Mouse (Mus musculus) forebrain, embryonic 16.5 days (tissue): ENCODE data around the gene Camk2d. TPM values are rescaled to one million over a fixed set of nuclear protein-coding genes. Genes with fewer than 3 reads are reported as not detected.

Experiments
- ATAC-seq: fragments of 200-750 bp; cut with Nextera tagmentation; 2 replicates; pipeline ENCODE4 v1.8.0; 2017; ENCODE audit warnings: mild to moderate bottlenecking, moderate library complexity
- H3K27ac ChIP-seq: fragments of 300-500 bp; sonication (generic); 2 replicates; pipeline ENCODE4 v1.5.1; 2014; ENCODE audit warnings: low read length, control low read depth
- H3K27me3 ChIP-seq: fragments of 300-500 bp; sonication (generic); replicated peaks from 2 replicates; pipeline ENCODE4 v1.6.1; 2014; ENCODE audit warnings: low read length; ENCODE audit not compliant: control insufficient read depth, insufficient read depth
- H3K36me3 ChIP-seq: fragments of 300-500 bp; sonication (generic); 2 replicates; pipeline ENCODE4 v1.6.1; 2014; ENCODE audit not compliant: control insufficient read depth, insufficient read depth
- H3K4me1 ChIP-seq: fragments of 300-500 bp; sonication (generic); replicated peaks from 2 replicates; pipeline ENCODE4 v1.6.1; 2014; ENCODE audit warnings: low read length; ENCODE audit not compliant: control insufficient read depth, insufficient read depth
- H3K4me2 ChIP-seq: fragments of 300-500 bp; sonication (generic); 2 replicates; pipeline ENCODE4 v1.6.1; 2014; ENCODE audit warnings: mild to moderate bottlenecking, low read length, control low read depth
- H3K4me3 ChIP-seq: fragments of 300-500 bp; sonication (generic); replicated peaks from 2 replicates; pipeline ENCODE4 v1.5.1; 2014; ENCODE audit warnings: mild to moderate bottlenecking, low read length, control low read depth
- H3K9ac ChIP-seq: fragments of 300-500 bp; sonication (generic); replicated peaks from 2 replicates; pipeline ENCODE4 v1.6.1; 2014; ENCODE audit warnings: low read depth, low read length, control low read depth
- H3K9me3 ChIP-seq: fragments of 300-500 bp; sonication (generic); 2 replicates; pipeline ENCODE4 v1.6.1; 2016; ENCODE audit warnings: low read length; ENCODE audit not compliant: control insufficient read depth
- WGBS: fragments of 180-500 bp; shearing (Covaris S2); extraction: QIAGEN DNeasy Blood & Tissue Kit; methylation state at CpG from one replicate; pipeline ENCODE4 v1.1.7; 2014; 5-methylcytosine and 5-hydroxymethylcytosine counted together
- polyA plus RNA-seq: library from polyadenylated mRNA; unstranded; fragments of >200 nt; fragmentation: Nextera tagmentation; extraction: Ambion mirVana; gene quantifications from 2 replicates; pipeline ENCODE4 v1.2.1, GENCODE M21; 2015

Gene Camk2d
- polyA plus RNA-seq, 1 experiment from 2014 or later: 40.6 TPM

GRCm38 (mm10) chr3:126609310-126609709 is 13.2 kb downstream of the Camk2d start:
- no peaks in the 10 kb centered on the region for H3K36me3 ChIP-seq
- no peak overlapping the region for H3K9ac ChIP-seq
- no peak for ATAC-seq
- 59% methylated on average over 5 of the region's 5 CpGs for WGBS
- no peaks in the 10 kb centered on the region for H3K4me1 ChIP-seq
- no peak overlapping the region for H3K4me2 ChIP-seq
- H3K27me3 ChIP-seq: no peaks in the 10 kb centered on the region
- H3K4me3 ChIP-seq: no peak overlapping the region
- no peaks in the 10 kb centered on the region for H3K9me3 ChIP-seq
- no peak overlapping the region for H3K27ac ChIP-seq

- H3K4me3 ChIP-seq: no peak overlapping the region
- H3K27me3 ChIP-seq: no peaks in the 10 kb centered on the region
- WGBS: 62% methylated on average over 14 of the region's 14 CpGs
- no peak overlapping the region for H3K4me2 ChIP-seq
- peak; percentile 86 for ATAC-seq
- H3K9ac ChIP-seq: no peak overlapping the region
- H3K36me3 ChIP-seq: no peaks in the 10 kb centered on the region
- H3K27ac ChIP-seq: no peak overlapping the region
- no peaks in the 10 kb centered on the region for H3K4me1 ChIP-seq
- no peaks in the 10 kb centered on the region for H3K9me3 ChIP-seq
These were observed 13.8 kb downstream of the Camk2d start for GRCm38 (mm10) chr3:126609795-126610451.

DNA sequence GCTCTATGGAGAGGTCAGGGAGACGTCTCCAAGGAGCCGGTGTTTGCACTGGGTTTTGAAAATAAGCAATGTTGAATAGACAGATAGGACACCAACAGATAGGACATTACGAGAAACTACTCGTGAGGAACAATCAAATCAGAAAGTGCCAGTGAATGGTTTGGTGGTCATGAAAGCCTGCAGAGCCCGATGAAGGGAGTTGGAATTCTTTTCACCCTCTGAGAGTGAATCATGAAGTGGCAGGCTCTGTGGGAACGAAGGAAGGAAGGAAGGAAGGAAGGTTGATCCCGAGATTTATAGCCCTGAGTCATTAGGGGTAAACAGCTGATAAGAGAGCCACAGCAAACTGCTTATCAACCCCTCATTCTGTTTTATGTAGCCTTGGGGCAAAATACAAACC is 15.5 kb downstream of the Camk2d start:
- WGBS: 27% methylated on average over 7 of the region's 7 CpGs
- Histone ChIP-seq H3K4me2 (no peak overlapping the region), H3K4me3 (no peak overlapping the region), H3K9ac (no peak overlapping the region), H3K36me3 (no peaks in the 10 kb centered on the region), H3K27me3 (no peaks in the 10 kb centered on the region), H3K9me3 (no peaks in the 10 kb centered on the region), H3K4me1 (no peaks in the 10 kb centered on the region), H3K27ac (no peak overlapping the region)
- no peak for ATAC-seq

GRCm38 (mm10) chr3:126612748-126613509 is 16.8 kb downstream of the Camk2d start:
- no peak for ATAC-seq
- Histone ChIP-seq H3K4me2 (no peak overlapping the region), H3K4me3 (no peak overlapping the region), H3K9me3 (no peaks in the 10 kb centered on the region), H3K4me1 (no peaks in the 10 kb centered on the region), H3K27me3 (no peaks in the 10 kb centered on the region), H3K27ac (no peak overlapping the region), H3K9ac (no peak overlapping the region), H3K36me3 (no peaks in the 10 kb centered on the region)
- WGBS: 48% methylated on average over 4 of the region's 4 CpGs

DNA sequence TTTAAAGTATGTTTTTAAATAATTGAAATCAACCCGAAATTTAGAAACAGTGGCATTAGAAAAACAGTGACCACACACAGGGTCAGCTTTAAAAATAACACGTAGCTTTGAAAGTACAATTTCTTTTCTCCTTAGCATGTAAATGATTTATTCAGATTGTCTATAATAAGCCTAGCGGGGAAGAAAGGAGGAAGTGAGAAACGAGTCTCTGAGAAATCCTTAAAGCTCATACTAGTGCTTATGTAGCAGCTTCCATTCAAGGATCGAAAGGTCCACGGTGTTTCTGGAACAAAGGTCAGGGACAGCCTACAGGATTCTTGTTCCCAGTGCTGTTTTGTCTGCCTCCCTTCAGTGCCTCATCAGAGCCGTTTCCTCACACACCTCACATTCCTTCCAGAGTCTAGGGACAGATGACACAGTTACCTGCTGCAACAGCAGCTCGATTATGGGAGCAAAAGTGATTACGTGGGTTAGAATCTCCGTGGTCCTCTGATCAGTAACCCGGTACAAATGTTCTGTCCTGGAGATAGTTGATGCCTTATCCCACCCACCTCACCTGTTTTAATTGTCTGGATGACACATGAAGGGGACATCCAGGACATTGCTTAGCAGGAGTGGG is 17.5 kb downstream of the Camk2d start:
- Histone ChIP-seq H3K4me1 (no peaks in the 10 kb centered on the region), H3K36me3 (no peaks in the 10 kb centered on the region), H3K4me2 (no peak overlapping the region), H3K4me3 (no peak overlapping the region), H3K9me3 (no peaks in the 10 kb centered on the region), H3K9ac (no peak overlapping the region), H3K27me3 (no peaks in the 10 kb centered on the region), H3K27ac (no peak overlapping the region)
- ATAC-seq: no peak
- 59% methylated on average over 11 of the region's 11 CpGs for WGBS

- no peaks in the 10 kb centered on the region for H3K36me3 ChIP-seq
- H3K27me3 ChIP-seq: no peaks in the 10 kb centered on the region
- no peak overlapping the region for H3K9ac ChIP-seq
- H3K27ac ChIP-seq: no peak overlapping the region
- H3K4me3 ChIP-seq: no peak overlapping the region
- no peak for ATAC-seq
- no peak overlapping the region for H3K4me2 ChIP-seq
- no peaks in the 10 kb centered on the region for H3K4me1 ChIP-seq
- WGBS: 86% methylated on average over 6 of the region's 6 CpGs
- no peaks in the 10 kb centered on the region for H3K9me3 ChIP-seq
These were observed 19.2 kb downstream of the Camk2d start for GRCm38 (mm10) chr3:126615306-126615705.

DNA sequence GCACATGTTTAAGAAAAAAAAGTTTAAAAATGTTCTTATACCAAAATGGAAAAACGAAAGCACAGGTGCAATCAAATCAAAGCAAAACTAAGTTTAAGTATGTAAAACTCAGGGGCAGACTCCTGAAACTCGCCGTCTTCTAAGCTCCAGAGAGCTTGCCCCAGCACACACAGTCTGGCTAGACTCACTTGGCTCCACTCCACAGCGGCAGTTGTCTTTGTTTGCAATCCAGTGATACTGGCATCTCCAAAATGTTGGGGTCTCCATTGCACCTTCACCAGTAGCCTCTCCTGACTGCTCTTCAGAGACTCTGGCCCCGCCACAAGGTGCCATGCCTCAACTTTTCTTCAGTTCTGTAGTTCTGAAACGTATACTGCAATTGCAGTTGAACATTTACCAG is 24.1 kb downstream of the Camk2d start:
- 84% methylated on average over 6 of the region's 6 CpGs for WGBS
- Histone ChIP-seq H3K4me3 (no peak overlapping the region), H3K9ac (no peak overlapping the region)

GRCm38 (mm10) chr3:126622509-126622908 is 26.4 kb downstream of the Camk2d start:
- Histone ChIP-seq H3K9ac (no peak overlapping the region), H3K36me3 (no peaks in the 10 kb centered on the region), H3K9me3 (no peaks in the 10 kb centered on the region), H3K27me3 (no peaks in the 10 kb centered on the region), H3K4me1 (no peaks in the 10 kb centered on the region), H3K27ac (no peak overlapping the region), H3K4me3 (no peak overlapping the region), H3K4me2 (no peak overlapping the region)
- no peak for ATAC-seq
- 92% methylated on average over 2 of the region's 2 CpGs for WGBS

More for the DNA sequence above, 24.1 kb downstream of the Camk2d start:
- Histone ChIP-seq H3K36me3 (no peaks in the 10 kb centered on the region), H3K4me1 (no peaks in the 10 kb centered on the region), H3K27me3 (no peaks in the 10 kb centered on the region), H3K9me3 (no peaks in the 10 kb centered on the region), H3K27ac (no peak overlapping the region), H3K4me2 (no peak overlapping the region)
- ATAC-seq: no peak

GRCm38 (mm10) chr3:126624994-126625763 is 29.1 kb downstream of the Camk2d start:
- H3K4me2 ChIP-seq: no peak overlapping the region
- 88% methylated on average over 11 of the region's 11 CpGs for WGBS
- H3K9ac ChIP-seq: no peak overlapping the region
- ATAC-seq: no peak
- H3K27me3 ChIP-seq: no peaks in the 10 kb centered on the region
- H3K4me1 ChIP-seq: no peaks in the 10 kb centered on the region
- no peak overlapping the region for H3K27ac ChIP-seq
- H3K4me3 ChIP-seq: no peak overlapping the region
- H3K36me3 ChIP-seq: no peaks in the 10 kb centered on the region
- H3K9me3 ChIP-seq: no peaks in the 10 kb centered on the region
